Mouse (Mus musculus) small intestine, adult 2 months (tissue): ENCODE results near the gene Cic. TPM values are rescaled to one million over a fixed set of nuclear protein-coding genes. Genes with fewer than 3 reads are reported as not detected.
A peak's percentile ranks its signal among the peaks of the same experiment; 100 is the strongest.

ENCODE experiments used
- H3K27ac ChIP-seq: fragments of 200-500 bp; 2 replicates; pipeline ENCODE4 v1.5.1; 2012; ENCODE audit warnings: low read depth, low read length, control low read depth, inconsistent platforms; ENCODE audit not compliant: insufficient read depth
- H3K27me3 ChIP-seq: fragments of 200-500 bp; 2 replicates; pipeline ENCODE4 v1.6.1; 2012; ENCODE audit warnings: mild to moderate bottlenecking, moderate library complexity, low read length, inconsistent platforms; ENCODE audit not compliant: control insufficient read depth, insufficient read depth
- H3K36me3 ChIP-seq: fragments of 200-500 bp; 2 replicates; pipeline ENCODE4 v1.6.1; 2012; ENCODE audit warnings: mild to moderate bottlenecking, low read length, control low read depth, inconsistent platforms; ENCODE audit not compliant: control insufficient read depth, insufficient read depth
- H3K4me1 ChIP-seq: fragments of 200-500 bp; 2 replicates; pipeline ENCODE4 v1.6.1; 2012; ENCODE audit warnings: low read length, inconsistent platforms, mixed read lengths; ENCODE audit not compliant: control insufficient read depth, insufficient read depth, insufficient read length
- H3K4me3 ChIP-seq: fragments of 200-500 bp; 2 replicates; pipeline ENCODE4 v1.5.1; 2012; ENCODE audit warnings: low read depth, mild to moderate bottlenecking, control low read depth, inconsistent platforms, low read length, moderate library complexity
- CTCF ChIP-seq: fragments of 200-500 bp; IDR thresholded peaks from 2 replicates; pipeline ENCODE4 v1.5.1; 2012; ENCODE audit warnings: low read depth, mild to moderate bottlenecking, control low read depth, inconsistent platforms, low read length, moderate library complexity, mixed read lengths; ENCODE audit not compliant: insufficient replicate concordance, insufficient read length; ENCODE audit errors: extremely low read depth
- POLR2A ChIP-seq: fragments of 200-500 bp; IDR thresholded peaks from 2 replicates; pipeline ENCODE4 v1.6.1; 2012; ENCODE audit warnings: low read depth, mild to moderate bottlenecking, control low read depth, inconsistent platforms, low read length, moderate library complexity
- WGBS: fragments of 180-500 bp; shearing (Covaris S2); methylation state at CpG from one replicate; pipeline ENCODE4 v1.1.7; 2018; 5-methylcytosine and 5-hydroxymethylcytosine counted together
- polyA plus RNA-seq: library from polyadenylated mRNA; depleted of rRNA; stranded (reverse); fragments of >200 nt; gene quantifications from 2 replicates; pipeline ENCODE4 v1.2.3, GENCODE M21; 2012

Cic gene
- polyA plus RNA-seq, 1 experiment: 65.6 TPM

GRCm38 (mm10) chr7:25237249-25238014 is 30.1 kb upstream of the Cic start, which contains the start of gene Gsk3a:
Gene Gsk3a (minus strand): TSS chr7:25237851.
- Histone ChIP-seq H3K4me3 (peak within 1 kb of the TSS; percentile 78), H3K36me3 (peaks cover 21% of the 10 kb centered on the region), H3K27ac (peak within 1 kb of the TSS; percentile 86), H3K27me3 (no peaks in the 10 kb centered on the region), H3K4me1 (peaks cover 9% of the 10 kb centered on the region)
- WGBS: under 1% methylated on average over 74 of the region's 76 CpGs
- TF ChIP-seq POLR2A (peak; percentile 78), CTCF (no peak)

- peak overlapping the region; percentile 86 for H3K27ac ChIP-seq
- H3K4me1 ChIP-seq: peaks cover 9% of the 10 kb centered on the region
- peaks cover 15% of the 10 kb centered on the region; the same call in 1 of the 2 replicates for H3K36me3 ChIP-seq
- H3K27me3 ChIP-seq: no peaks in the 10 kb centered on the region
- TF ChIP-seq CTCF (no peak), POLR2A (no peak; the same call in 1 of the 2 replicates)
- WGBS: under 1% methylated on average over 23 of the region's 23 CpGs
- H3K4me3 ChIP-seq: peak overlapping the region; percentile 78
Observed at GRCm38 (mm10) chr7:25238015-25238706, 29.3 kb upstream of the Cic start.

GRCm38 (mm10) chr7:25238829-25239623 is 28.5 kb upstream of the Cic start:
- Histone ChIP-seq H3K27me3 (no peaks in the 10 kb centered on the region), H3K27ac (peak overlapping the region; percentile 86), H3K4me1 (peaks cover 9% of the 10 kb centered on the region), H3K4me3 (peak overlapping the region; percentile 51), H3K36me3 (peaks cover 7% of the 10 kb centered on the region; the same call in 1 of the 2 replicates)
- under 1% methylated on average over 30 of the region's 30 CpGs for WGBS
- TF ChIP-seq POLR2A (no peak), CTCF (peak; percentile 78; the same call in 1 of the 2 replicates)

GRCm38 (mm10) chr7:25240631-25241030 is 26.9 kb upstream of the Cic start:
- peaks cover 10% of the 10 kb centered on the region for H3K36me3 ChIP-seq
- H3K4me3 ChIP-seq: no peak overlapping the region
- 78% methylated on average over 7 of the region's 7 CpGs for WGBS
- no peak for TF ChIP-seq CTCF
- TF ChIP-seq POLR2A: no peak
- no peaks in the 10 kb centered on the region for H3K27me3 ChIP-seq
- peaks cover 5% of the 10 kb centered on the region for H3K4me1 ChIP-seq
- no peak overlapping the region for H3K27ac ChIP-seq

- H3K36me3 ChIP-seq: peaks cover 11% of the 10 kb centered on the region
- no peak overlapping the region for H3K4me3 ChIP-seq
- no peaks in the 10 kb centered on the region for H3K27me3 ChIP-seq
- TF ChIP-seq CTCF (peak; percentile 42; the same call in 1 of the 2 replicates), POLR2A (no peak)
- H3K27ac ChIP-seq: no peak overlapping the region
- H3K4me1 ChIP-seq: peaks cover 3% of the 10 kb centered on the region
- 33% methylated on average over 2 of the region's 2 CpGs for WGBS
Observed at GRCm38 (mm10) chr7:25241062-25241461, 26.4 kb upstream of the Cic start.

- Histone ChIP-seq H3K27me3 (no peaks in the 10 kb centered on the region), H3K27ac (no peak overlapping the region), H3K4me3 (no peak overlapping the region), H3K36me3 (peaks cover 11% of the 10 kb centered on the region), H3K4me1 (peaks cover 9% of the 10 kb centered on the region)
- TF ChIP-seq CTCF (no peak), POLR2A (no peak)
- 93% methylated on average over 4 of the region's 4 CpGs for WGBS
Observed at GRCm38 (mm10) chr7:25243361-25243760, 24.1 kb upstream of the Cic start.
